Mouse (Mus musculus) megakaryocyte, embryonic 14.5 days (primary cell): Measurements from ENCODE around the gene Tekt1.

Experiments
- FLI1 ChIP-seq: IDR thresholded peaks from 2 replicates; pipeline ENCODE4 v1.6.1; 2012; ENCODE audit warnings: low read length, inconsistent platforms, mixed read lengths
- GATA1 ChIP-seq: IDR thresholded peaks from 3 replicates; pipeline ENCODE4 v1.6.1; 2012; ENCODE audit warnings: mixed read lengths, low read length, inconsistent platforms, borderline replicate concordance

DNA sequence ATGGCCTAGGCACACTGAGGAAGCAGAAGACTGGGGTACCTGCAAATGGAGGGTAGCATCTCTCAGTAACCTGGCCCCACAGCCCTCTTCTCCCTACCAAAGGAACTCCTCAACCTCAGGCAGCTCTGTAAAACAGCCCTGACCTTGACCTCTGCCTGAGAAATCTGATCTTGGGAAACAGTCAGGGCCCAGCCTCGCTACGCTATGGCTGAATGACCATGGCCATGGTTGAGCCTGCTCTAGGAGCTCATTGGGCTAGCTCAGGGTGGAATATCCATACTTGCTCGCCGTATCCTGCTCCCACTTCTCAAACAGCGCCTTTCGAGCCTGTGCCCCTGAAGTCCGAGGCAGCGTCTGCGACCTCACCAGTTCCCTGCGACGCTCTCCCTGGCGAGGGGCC lies 38.8 kb upstream of the Tekt1 start:
- no peak for TF ChIP-seq GATA1
- TF ChIP-seq FLI1: no peak
